Mouse (Mus musculus) cortical plate, adult 2 months (tissue): ENCODE results near the gene Kpna7. TPM values are rescaled to one million over a fixed set of nuclear protein-coding genes. Genes with fewer than 3 reads are reported as not detected.
A peak's percentile ranks its signal among the peaks of the same experiment; 100 is the strongest.

Experiments
- H3K27ac ChIP-seq: fragments of 200-500 bp; 2 replicates; pipeline ENCODE4 v1.5.1; 2012; ENCODE audit warnings: low read length, control low read depth, inconsistent platforms; ENCODE audit not compliant: insufficient read depth
- H3K4me1 ChIP-seq: fragments of 200-500 bp; 2 replicates; pipeline ENCODE4 v1.6.1; 2011; ENCODE audit warnings: low read length; ENCODE audit not compliant: control insufficient read depth, insufficient read depth
- H3K4me3 ChIP-seq: fragments of 200-500 bp; 2 replicates; pipeline ENCODE4 v1.5.1; 2011; ENCODE audit warnings: mild to moderate bottlenecking, low read length, control low read depth; ENCODE audit not compliant: insufficient read depth
- CTCF ChIP-seq: fragments of 200-500 bp; IDR thresholded peaks from 2 replicates; pipeline ENCODE4 v1.5.1; 2011; ENCODE audit warnings: mild to moderate bottlenecking, control low read depth, low read length; ENCODE audit not compliant: insufficient read depth; ENCODE audit errors: extremely low read depth
- POLR2A ChIP-seq: fragments of 200-500 bp; IDR thresholded peaks from 2 replicates; pipeline ENCODE4 v1.6.1; 2011; ENCODE audit warnings: mild to moderate bottlenecking, low read length, control low read depth; ENCODE audit not compliant: insufficient read depth; ENCODE audit errors: extremely low read depth
- polyA plus RNA-seq: library from polyadenylated mRNA; depleted of rRNA; stranded (reverse); fragments of >200 nt; gene quantifications from 2 replicates; pipeline ENCODE4 v1.2.3, GENCODE M21; 2012

Kpna7 gene
- polyA plus RNA-seq, 1 experiment = not detected

GRCm38 (mm10) chr5:145118461-145118860 lies 34.6 kb upstream of the Kpna7 start:
- Histone ChIP-seq H3K4me1 (no peaks in the 10 kb centered on the region), H3K27ac (no peak overlapping the region), H3K4me3 (no peak overlapping the region)
- TF ChIP-seq POLR2A = no peak
- TF ChIP-seq CTCF = no peak

- Histone ChIP-seq H3K4me1 (no peaks in the 10 kb centered on the region), H3K27ac (no peak overlapping the region), H3K4me3 (no peak overlapping the region)
- no peak for TF ChIP-seq CTCF
- TF ChIP-seq POLR2A = no peak
Observed at GRCm38 (mm10) chr5:145118005-145118404, 34.2 kb upstream of the Kpna7 start.

GRCm38 (mm10) chr5:145116916-145117315 lies 33.1 kb upstream of the Kpna7 start:
- H3K4me3 ChIP-seq = no peak overlapping the region
- peak overlapping the region; percentile 24; the same call in 1 of the 2 replicates for H3K27ac ChIP-seq
- no peak for TF ChIP-seq POLR2A
- TF ChIP-seq CTCF = peak; percentile 45
- no peaks in the 10 kb centered on the region for H3K4me1 ChIP-seq

GRCm38 (mm10) chr5:145116316-145116715 lies 32.5 kb upstream of the Kpna7 start:
- TF ChIP-seq CTCF (no peak), POLR2A (no peak)
- Histone ChIP-seq H3K4me1 (no peaks in the 10 kb centered on the region), H3K27ac (0 out of 2 replicates have a peak overlapping the region, but pooled peaks have one; percentile 5), H3K4me3 (no peak overlapping the region)

GRCm38 (mm10) chr5:145115736-145116135 lies 31.9 kb upstream of the Kpna7 start:
- TF ChIP-seq CTCF (no peak), POLR2A (no peak)
- H3K4me3 ChIP-seq = no peak overlapping the region
- no peaks in the 10 kb centered on the region for H3K4me1 ChIP-seq
- H3K27ac ChIP-seq = 0 out of 2 replicates have a peak overlapping the region, but pooled peaks have one; percentile 5

GRCm38 (mm10) chr5:145114606-145115473 lies 31.0 kb upstream of the Kpna7 start:
- no peaks in the 10 kb centered on the region for H3K4me1 ChIP-seq
- no peak for TF ChIP-seq POLR2A
- TF ChIP-seq CTCF = no peak
- peak overlapping the region; percentile 61 for H3K4me3 ChIP-seq
- peak overlapping the region; percentile 67 for H3K27ac ChIP-seq

GRCm38 (mm10) chr5:145114071-145114605 lies 30.3 kb upstream of the Kpna7 start, which contains the start of gene Arpc1b:
Arpc1b (plus strand) TSS chr5:145114215.
- TF ChIP-seq CTCF = no peak
- no peak for TF ChIP-seq POLR2A
- H3K4me1 ChIP-seq = no peaks in the 10 kb centered on the region
- peak within 1 kb of the TSS; percentile 67 for H3K27ac ChIP-seq
- peak within 1 kb of the TSS; percentile 61 for H3K4me3 ChIP-seq

- no peak overlapping the region for H3K4me3 ChIP-seq
- no peak overlapping the region for H3K27ac ChIP-seq
- TF ChIP-seq POLR2A (no peak), CTCF (no peak)
- no peaks in the 10 kb centered on the region for H3K4me1 ChIP-seq
Observed at GRCm38 (mm10) chr5:145113416-145113815, 29.6 kb upstream of the Kpna7 start.

GRCm38 (mm10) chr5:145112566-145112965 lies 28.7 kb upstream of the Kpna7 start:
- no peaks in the 10 kb centered on the region for H3K4me1 ChIP-seq
- H3K4me3 ChIP-seq = no peak overlapping the region
- no peak overlapping the region for H3K27ac ChIP-seq
- no peak for TF ChIP-seq CTCF
- no peak for TF ChIP-seq POLR2A

- no peak for TF ChIP-seq POLR2A
- H3K27ac ChIP-seq = no peak overlapping the region
- H3K4me1 ChIP-seq = 0 out of 2 replicates have a peak, but pooled peaks cover 2% of the 10 kb centered on the region
- H3K4me3 ChIP-seq = no peak overlapping the region
Observed at GRCm38 (mm10) chr5:145110401-145110800, 26.6 kb upstream of the Kpna7 start.
